Mouse (Mus musculus) kidney, adult 18-20 months (tissue): ENCODE results near the gene Unc93b1.

Experiments used
- DNase-seq: peaks from one replicate; pipeline ENCODE4 v3.0.0; 2021

Unc93b1 gene

GRCm38 (mm10) chr19:3988750-3989149 lies 53.8 kb downstream of the Unc93b1 start:
- DNase-seq: peak; percentile 14

DNA sequence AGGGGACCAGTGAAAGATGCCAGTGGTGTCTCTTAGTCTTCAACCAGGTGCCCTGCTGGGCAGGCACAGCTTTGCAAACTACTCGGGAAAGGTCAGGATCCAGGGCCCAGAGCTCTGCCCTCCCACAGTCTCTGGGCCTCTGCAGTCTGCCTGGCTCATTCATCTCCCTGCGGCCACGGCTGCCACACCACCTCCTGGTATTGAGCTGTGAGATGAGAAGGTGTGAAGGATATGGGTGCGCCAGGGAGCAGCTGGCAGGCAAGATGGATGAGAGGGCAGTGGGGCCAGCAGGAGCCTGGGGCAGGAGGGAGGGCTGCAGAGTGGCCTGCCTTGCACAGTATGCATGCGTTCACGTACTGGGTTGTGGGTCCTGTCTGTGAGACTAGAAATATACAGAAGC lies 55.8 kb downstream of the Unc93b1 start:
- DNase-seq: peak; percentile 16

DNA sequence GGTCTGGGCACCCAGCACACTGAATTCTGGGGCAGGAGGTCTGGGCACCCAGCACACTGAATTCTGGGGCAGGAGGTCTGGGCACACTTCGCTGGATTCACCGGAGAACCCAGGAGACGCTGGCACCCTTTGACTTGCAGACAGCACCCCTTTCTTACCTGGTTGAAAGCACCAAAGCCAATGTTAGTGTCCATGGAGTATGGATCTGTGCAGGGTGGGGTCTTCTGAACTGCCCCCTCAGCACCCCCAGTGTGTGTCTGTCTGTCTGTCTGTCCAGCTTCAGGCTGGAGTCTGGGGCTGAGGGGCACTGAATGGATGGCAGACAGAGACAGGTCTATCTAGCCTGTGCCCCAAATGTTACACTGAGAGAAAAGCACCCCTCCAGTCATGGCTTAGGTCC lies 56.6 kb downstream of the Unc93b1 start:
- DNase-seq: peak; percentile 29

GRCm38 (mm10) chr19:3991966-3992365 lies 57.0 kb downstream of the Unc93b1 start:
- peak; percentile 17 for DNase-seq

- peak; percentile 20 for DNase-seq
Observed at GRCm38 (mm10) chr19:3992416-3992815, 57.4 kb downstream of the Unc93b1 start, which contains the start of gene Tbx10. TSS of gene Tbx10 (plus strand) at chr19:3992752.

GRCm38 (mm10) chr19:3994932-3995331 lies 59.9 kb downstream of the Unc93b1 start:
- DNase-seq: no peak

DNA sequence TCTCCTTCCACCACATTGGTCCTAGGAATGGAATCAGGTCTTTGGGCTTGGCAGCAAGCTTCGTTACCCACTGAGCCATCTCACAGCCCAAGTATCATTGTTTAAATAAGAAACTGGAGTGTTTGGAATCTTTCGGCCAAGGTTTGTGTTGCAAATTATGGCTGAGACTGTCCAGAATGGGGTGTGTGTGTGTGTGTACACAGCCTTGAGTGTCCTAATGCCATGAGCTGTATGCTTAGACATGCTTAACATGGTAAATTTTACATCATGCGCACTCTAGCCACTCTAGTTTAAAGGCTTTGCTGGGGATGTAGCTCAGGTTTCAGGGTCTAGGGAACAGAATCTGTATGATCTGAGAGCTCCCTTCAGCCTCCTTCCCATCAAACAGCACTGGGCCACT lies 60.5 kb downstream of the Unc93b1 start:
- no peak for DNase-seq

GRCm38 (mm10) chr19:3996106-3996505 lies 61.1 kb downstream of the Unc93b1 start:
- DNase-seq: no peak

DNA sequence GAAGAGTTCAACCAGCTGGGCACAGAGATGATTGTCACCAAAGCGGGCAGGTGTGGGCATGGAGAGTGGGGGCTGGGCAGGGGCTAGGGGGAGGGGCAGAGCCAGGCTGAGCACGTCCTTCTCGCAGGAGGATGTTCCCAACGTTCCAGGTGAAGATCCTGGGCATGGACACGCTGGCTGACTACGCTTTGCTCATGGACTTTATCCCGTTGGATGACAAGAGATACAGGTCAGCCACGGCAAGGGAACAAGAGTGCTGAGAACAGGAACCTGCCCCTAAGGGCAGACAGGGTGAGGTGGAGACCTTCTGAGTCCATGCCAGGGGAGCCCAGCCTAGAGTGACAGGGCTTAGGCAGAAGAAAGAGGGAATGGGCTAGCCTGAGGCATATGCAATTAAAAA lies 61.8 kb downstream of the Unc93b1 start:
- DNase-seq: peak; percentile 28

GRCm38 (mm10) chr19:3997231-3997630 lies 62.2 kb downstream of the Unc93b1 start:
- peak; percentile 15 for DNase-seq

- no peak for DNase-seq
Observed at GRCm38 (mm10) chr19:3998335-3998734, 63.3 kb downstream of the Unc93b1 start.
